Mouse (Mus musculus): ENCODE data around the gene Olfr1443. TPM values are rescaled to one million over a fixed set of nuclear protein-coding genes. Genes with fewer than 3 reads are reported as not detected.

Olfr1443 gene
- polyA plus RNA-seq (2012; rRNA removed), result not detected in 2 replicates

DNA sequence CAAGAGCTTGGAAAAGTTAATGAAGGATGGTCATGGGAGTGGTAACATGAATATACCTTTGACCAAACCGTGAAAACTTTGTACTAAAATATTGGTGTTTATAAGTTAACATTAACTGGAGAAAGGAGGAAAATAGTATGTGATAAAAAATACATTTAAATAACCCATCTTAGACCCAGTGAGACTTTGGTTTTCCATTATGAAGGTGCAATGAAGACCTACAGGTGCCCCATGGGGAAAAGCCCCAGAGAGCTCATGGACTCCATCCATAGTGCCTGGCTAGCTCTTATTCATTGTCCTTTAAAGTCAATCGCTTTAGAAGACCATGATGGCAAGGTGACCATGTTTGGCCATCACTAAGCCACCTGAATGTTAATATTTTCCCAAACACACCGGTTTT, at the start of gene Olfr1443:
TSS of gene Olfr1443 (plus strand) at position 301 of the 400 bp plus-strand sequence.

GRCm38 (mm10) chr19:12633176-12633575, 44.7 kb upstream of the Olfr1443 start, which contains the start of gene Glyat:
TSS of gene Glyat (plus strand) at chr19:12633308.

GRCm38 (mm10) chr19:12670139-12670538, 7.8 kb upstream of the Olfr1443 start, which contains the start of gene Olfr1442:
TSS of gene Olfr1442 (plus strand) at chr19:12670439.

DNA sequence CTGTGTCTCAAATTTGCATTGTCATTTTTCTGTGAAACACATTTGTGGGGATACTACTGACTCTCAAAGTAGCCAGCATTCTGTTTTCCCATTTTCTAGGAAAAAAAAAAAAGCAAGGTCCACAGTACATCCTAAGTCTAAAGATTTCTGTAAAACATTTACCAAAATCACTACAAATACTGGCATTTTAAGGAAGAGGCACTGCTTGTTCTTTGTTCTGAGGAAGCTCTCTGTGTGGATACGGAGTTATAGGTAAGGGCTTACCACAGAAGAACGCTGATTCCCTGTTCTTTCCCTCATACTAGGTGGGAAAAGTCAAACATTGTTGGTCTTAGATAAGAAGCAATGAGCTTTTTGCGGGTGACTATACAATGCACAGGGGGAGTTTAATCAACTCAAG, 17.7 kb downstream of the Olfr1443 start, which contains the start of gene Keg1:
TSS of gene Keg1 (plus strand) at position 197 of the 400 bp plus-strand sequence.

Other genes starting within 250 kb of the Olfr1443 start
- gene Mpeg1, start 217.3 kb upstream of the Olfr1443 start, polyA plus RNA-seq (2012; rRNA removed), result 5.2 and 8.0 TPM in 2 replicates
- gene Dtx4, start 176.7 kb upstream of the Olfr1443 start, polyA plus RNA-seq (2012; rRNA removed), result 1.4 and 1.5 TPM in 2 replicates
- gene Fam111a, start 132.4 kb upstream of the Olfr1443 start, polyA plus RNA-seq (2012; rRNA removed), result 22.0 and 22.9 TPM in 2 replicates
- 1.4 and 2.0 TPM in 2 replicates for gene Gm4952, start 78.1 kb upstream of the Olfr1443 start, polyA plus RNA-seq (2012; rRNA removed)
- gene Glyat, start 44.8 kb upstream of the Olfr1443 start, polyA plus RNA-seq (2012; rRNA removed), result 0.16 and 0.18 TPM in 2 replicates
- not detected in 2 replicates for gene Olfr1442, start 7.7 kb upstream of the Olfr1443 start, polyA plus RNA-seq (2012; rRNA removed)
- 1.8 and 2.5 TPM in 2 replicates for gene Keg1, start 17.7 kb downstream of the Olfr1443 start, polyA plus RNA-seq (2012; rRNA removed)
- 1.8 and 2.0 TPM in 2 replicates for gene Cntf, start 87.5 kb downstream of the Olfr1443 start, polyA plus RNA-seq (2012; rRNA removed)
- gene Zfp91, start 118.0 kb downstream of the Olfr1443 start, polyA plus RNA-seq (2012; rRNA removed), result 14.2 and 16.3 TPM in 2 replicates
- 1.1 and 1.9 TPM in 2 replicates for gene Lpxn, start 118.1 kb downstream of the Olfr1443 start, polyA plus RNA-seq (2012; rRNA removed)
- not detected in 2 replicates for gene Gm5244, start 168.6 kb downstream of the Olfr1443 start, polyA plus RNA-seq (2012; rRNA removed)
- gene Olfr1444, start 179.2 kb downstream of the Olfr1443 start, polyA plus RNA-seq (2012; rRNA removed), result not detected in 2 replicates
- not detected in 2 replicates for gene Olfr1445, start 205.7 kb downstream of the Olfr1443 start, polyA plus RNA-seq (2012; rRNA removed)
- gene Olfr1446, start 215.4 kb downstream of the Olfr1443 start, polyA plus RNA-seq (2012; rRNA removed), result not detected in 2 replicates
- not detected in 2 replicates for gene Olfr1447, start 225.6 kb downstream of the Olfr1443 start, polyA plus RNA-seq (2012; rRNA removed)
- gene Olfr1448, start 246.3 kb downstream of the Olfr1443 start, polyA plus RNA-seq (2012; rRNA removed), result not detected in 2 replicates

All from liver, embryonic 14 days (tissue).